Mouse (Mus musculus): Measurements from ENCODE around the gene Syngr2. TPM values are rescaled to one million over a fixed set of nuclear protein-coding genes. Genes with fewer than 3 reads are reported as not detected.

Syngr2 gene
- total and polyA plus RNA-seq, 3 experiments = 189 to 384 TPM; not detected in 1

DNA sequence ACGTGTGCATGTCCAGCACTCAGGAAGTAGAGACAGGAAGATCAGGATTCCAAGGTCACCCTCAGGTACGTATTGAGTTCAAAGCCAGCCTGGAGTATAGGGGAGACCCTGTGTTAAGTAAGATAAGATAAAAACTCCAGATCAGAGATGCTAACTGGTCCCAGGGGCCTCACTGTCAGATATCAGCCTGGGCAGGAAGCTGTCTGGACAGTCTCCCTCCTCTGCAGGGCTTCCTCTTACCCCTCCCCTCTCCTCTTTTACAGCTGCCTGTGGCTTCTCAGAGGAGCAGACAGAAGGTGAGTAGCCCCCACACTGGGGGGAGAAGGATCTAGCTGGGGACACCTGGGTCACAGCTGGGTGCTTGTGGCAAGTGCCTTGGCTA is 11.3 kb upstream of the Syngr2 start (continued):
- TF ChIP-seq MAX (IDR thresholded peaks at IDR 0.05; ENCODE audit: low read length) (no peak), EP300 (IDR thresholded peaks at IDR 0.05; ENCODE audit: low read depth in 1 of 2, low read length in 2 of 2) (peak; percentile 67 to 77), MAFK (IDR thresholded peaks at IDR 0.05; ENCODE audit: borderline replicate concordance, low read depth, low read length) (no peak), ZKSCAN1 (IDR thresholded peaks at IDR 0.05; ENCODE audit: low read depth, low read length) (no peak), RCOR1 (IDR thresholded peaks at IDR 0.05; ENCODE audit: low read depth, low read length) (no peak), MXI1 (IDR thresholded peaks at IDR 0.05; ENCODE audit: low read depth, low read length) (no peak), TBP (IDR thresholded peaks at IDR 0.05; ENCODE audit: low read depth, low read length) (no peak), ETS1 (IDR thresholded peaks at IDR 0.05; ENCODE audit: low read depth, low read length) (peak; percentile 38; the same call in 1 of the 2 replicates), MYB (IDR thresholded peaks at IDR 0.05; ENCODE audit: low read depth, low read length) (no peak), CHD1 (IDR thresholded peaks at IDR 0.05; ENCODE audit: low read depth, low read length) (no peak), CHD2 (IDR thresholded peaks at IDR 0.05; ENCODE audit: low read length) (no peak), ZMIZ1 (IDR thresholded peaks at IDR 0.05; ENCODE audit: low read depth, low read length) (no peak)

DNA sequence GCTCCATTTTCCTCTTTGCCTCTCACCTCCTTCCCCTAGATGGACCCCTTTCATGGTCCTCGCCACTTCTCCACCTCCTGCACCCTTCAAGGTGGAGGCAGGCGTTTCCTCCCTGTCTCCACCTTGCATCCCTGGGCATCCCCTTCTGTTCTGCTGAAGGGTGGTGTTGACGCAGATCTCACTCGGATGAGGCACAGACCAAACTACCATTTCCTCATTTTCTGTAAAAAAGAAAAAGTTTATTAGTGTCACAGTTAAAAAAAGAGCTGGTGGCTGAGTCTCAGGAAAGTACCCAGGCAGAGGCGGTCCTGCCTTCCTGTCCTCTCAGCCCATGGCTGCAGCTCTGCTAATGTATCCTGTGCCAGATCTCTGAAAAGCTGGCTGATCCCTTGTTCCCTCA is 10.3 kb upstream of the Syngr2 start:
- peak; percentile 45 for DNase-seq (ENCODE audit: low read depth, low spot score)
- H3K4me1 ChIP-seq (ENCODE audit: control insufficient read depth in 1 of 2, insufficient read depth in 2 of 2, low read length in 2 of 2) = peaks cover 11 to 30% of the 10 kb centered on the region in 2 experiments
- H3K27ac ChIP-seq (ENCODE audit: control insufficient read depth, low read depth, low read length) = no peak overlapping the region
- H3K4me3 ChIP-seq (ENCODE audit: control insufficient read depth in 1 of 2, insufficient read depth in 1 of 2, low read depth in 2 of 2, low read length in 2 of 2) = no peak overlapping the region
- TF ChIP-seq ZC3H11A (IDR thresholded peaks at IDR 0.05; ENCODE audit: low read depth, low read length) (no peak), POLR2AphosphoS2 (IDR thresholded peaks at IDR 0.05; ENCODE audit: low read length) (no peak), TCF12 (IDR thresholded peaks at IDR 0.05; ENCODE audit: low read depth, low read length) (no peak), USF1 (IDR thresholded peaks at IDR 0.05; ENCODE audit: low read depth, low read length) (no peak), SIN3A (IDR thresholded peaks at IDR 0.05; ENCODE audit: low read length) (no peak), ZKSCAN1 (IDR thresholded peaks at IDR 0.05; ENCODE audit: low read depth, low read length) (no peak), NRF1 (IDR thresholded peaks at IDR 0.05; ENCODE audit: insufficient read depth, low read depth, low read length, poor library complexity, severe bottlenecking) (no peak), MAFK (IDR thresholded peaks at IDR 0.05; ENCODE audit: borderline replicate concordance, low read depth, low read length) (no peak), E2F4 (IDR thresholded peaks at IDR 0.05; ENCODE audit: borderline replicate concordance, low read depth, low read length) (no peak), MAX (IDR thresholded peaks at IDR 0.05; ENCODE audit: low read length) (no peak), SMC3 (IDR thresholded peaks at IDR 0.05; ENCODE audit: low read depth, low read length) (no peak)
- no peaks in the 10 kb centered on the region for H3K9me3 ChIP-seq (replicated peaks; ENCODE audit: insufficient read depth, low read length)
- no peaks in the 10 kb centered on the region for H3K27me3 ChIP-seq (ENCODE audit: control insufficient read depth in 1 of 2, insufficient read depth in 2 of 2, low read length in 2 of 2)
- H3K9ac ChIP-seq (ENCODE audit: control insufficient read depth, low read depth, low read length, poor library complexity, severe bottlenecking) = no peak overlapping the region
- peaks cover 0 to 20% of the 10 kb centered on the region in 2 experiments; a peak in 2 of 4 replicates for H3K36me3 ChIP-seq (ENCODE audit: control insufficient read depth in 1 of 2, insufficient read depth in 2 of 2, low read length in 2 of 2)
- no peaks in the 10 kb centered on the region for H3K79me2 ChIP-seq (ENCODE audit: control insufficient read depth, insufficient read depth, low read length, poor library complexity)

All from MEL (cell line).